25 mouse cellular contexts compared by ENCODE assay signal in genomic region chr12:112121188-112121587, GRCm38 (mm10). TPM values are rescaled to one million over a fixed set of nuclear protein-coding genes. Genes with fewer than 3 reads are reported as not detected.
DNase-seq lines count a peak whose midpoint lies in the region; ATAC-seq and TF ChIP-seq lines count a peak whose summit lies in the region.
"Had no signal": no experiment of that assay in that cellular context is flagged by ENCODE, and none has a peak within 500 bp of the region (broad histone marks: within the 10 kb centered on the region; RNA-seq: fewer than 3 reads in every experiment).

No protein-coding gene starts in this region.

- H3K4me1 ChIP-seq in heart, embryonic 12.5 days (replicated peaks): no peaks in the 10 kb centered on the region
- H3K4me1 ChIP-seq in heart, postnatal 0 days (ENCODE audit: control insufficient read depth, insufficient read depth): no peaks in the 10 kb centered on the region
- H3K4me1 ChIP-seq in stomach, postnatal 0 days (replicated peaks; ENCODE audit: control insufficient read depth, insufficient read depth): no peaks in the 10 kb centered on the region
- H3K4me1 ChIP-seq: embryonic facial prominence, embryonic 15.5 days had no signal

- no peak for TF ChIP-seq CTCF in heart, postnatal 0 days (IDR thresholded peaks at IDR 0.05; ENCODE audit: low read depth)
- TF ChIP-seq CTCF in stomach, postnatal 0 days (IDR thresholded peaks at IDR 0.05; ENCODE audit: low read depth): no peak

- H3K27ac ChIP-seq in heart, embryonic 12.5 days (ENCODE audit: poor library complexity, severe bottlenecking): no peak overlapping the region
- H3K27ac ChIP-seq in heart, postnatal 0 days (ENCODE audit: low read depth): no peak overlapping the region
- H3K27ac ChIP-seq in stomach, postnatal 0 days (replicated peaks): peak overlapping the region; percentile 18; the same call in 1 of the 2 replicates
- H3K27ac ChIP-seq: embryonic facial prominence, embryonic 15.5 days; forebrain, embryonic 10.5 days; hindbrain, embryonic 10.5 days; hindbrain, embryonic 14.5 days; intestine, embryonic 15.5 days had no signal

- no peak overlapping the region for H3K9ac ChIP-seq in heart, embryonic 12.5 days
- H3K9ac ChIP-seq in heart, postnatal 0 days (replicated peaks; ENCODE audit: low read depth, low read length): no peak overlapping the region
- no peak overlapping the region for H3K9ac ChIP-seq in stomach, postnatal 0 days (ENCODE audit: low read length)
- H3K9ac ChIP-seq: embryonic facial prominence, embryonic 15.5 days; hindbrain, embryonic 14.5 days; intestine, embryonic 15.5 days had no signal

- intact Hi-C loops in heart, postnatal 10 days (cut with DNase I): no loop called here

- H3K27me3 ChIP-seq in heart, embryonic 12.5 days (replicated peaks): peaks cover 53% of the 10 kb centered on the region
- 0 out of 2 replicates have a peak, but pooled peaks cover 5% of the 10 kb centered on the region for H3K27me3 ChIP-seq in heart, postnatal 0 days (ENCODE audit: control insufficient read depth, insufficient read depth, low read length)
- H3K27me3 ChIP-seq in stomach, postnatal 0 days (ENCODE audit: control insufficient read depth, insufficient read depth, low read length): no peaks in the 10 kb centered on the region
- H3K27me3 ChIP-seq: embryonic facial prominence, embryonic 15.5 days; intestine, embryonic 15.5 days had no signal

- no peak overlapping the region for H3K4me2 ChIP-seq in heart, embryonic 12.5 days
- no peak overlapping the region for H3K4me2 ChIP-seq in heart, postnatal 0 days (ENCODE audit: low read depth, low read length)
- no peak overlapping the region for H3K4me2 ChIP-seq in stomach, postnatal 0 days (replicated peaks; ENCODE audit: low read depth)
- H3K4me2 ChIP-seq: embryonic facial prominence, embryonic 15.5 days; hindbrain, embryonic 14.5 days; intestine, embryonic 15.5 days had no signal

- no peak overlapping the region for H3K4me3 ChIP-seq in heart, embryonic 12.5 days
- H3K4me3 ChIP-seq in heart, postnatal 0 days (ENCODE audit: low read depth, low read length): no peak overlapping the region
- no peak overlapping the region for H3K4me3 ChIP-seq in stomach, postnatal 0 days (ENCODE audit: low read depth, low read length)
- H3K4me3 ChIP-seq: embryonic facial prominence, embryonic 15.5 days; erythroblast, embryonic 14.5 days; forebrain, embryonic 10.5 days; hindbrain, embryonic 10.5 days; intestine, embryonic 15.5 days had no signal

- WGBS in heart, embryonic 12.5 days: 67% methylated on average over 3 of the region's 3 CpGs
- WGBS in heart, postnatal 0 days: 41% methylated on average over 3 of the region's 3 CpGs
- WGBS in stomach, postnatal 0 days: 67% methylated on average over 3 of the region's 3 CpGs

- ATAC-seq in heart, embryonic 12.5 days (ENCODE audit: insufficient number of reproducible peaks, low FRiP score): no peak
- 0 out of 2 replicates have a peak, but pooled peaks have one; percentile 21 for ATAC-seq in heart, postnatal 0 days (ENCODE audit: insufficient read depth, low read depth)
- no peak for ATAC-seq in stomach, postnatal 0 days (ENCODE audit: low FRiP score, low TSS enrichment)
- ATAC-seq: activated CD4-positive, CD25-positive, alpha-beta regulatory T cell, adult 4 months; forebrain, embryonic 14.5 days; intestine, embryonic 15.5 days; Patski had no signal

- H3K36me3 ChIP-seq in heart, embryonic 12.5 days: no peaks in the 10 kb centered on the region
- H3K36me3 ChIP-seq in heart, postnatal 0 days (replicated peaks; ENCODE audit: control insufficient read depth, insufficient read depth, low read length): no peaks in the 10 kb centered on the region
- no peaks in the 10 kb centered on the region for H3K36me3 ChIP-seq in stomach, postnatal 0 days (ENCODE audit: control insufficient read depth, insufficient read depth, low read length)
- H3K36me3 ChIP-seq: embryonic facial prominence, embryonic 15.5 days; forebrain, embryonic 10.5 days; hindbrain, embryonic 10.5 days; intestine, embryonic 15.5 days had no signal

- no peaks in the 10 kb centered on the region for H3K9me3 ChIP-seq in heart, embryonic 12.5 days (replicated peaks)
- no peaks in the 10 kb centered on the region for H3K9me3 ChIP-seq in heart, postnatal 0 days (replicated peaks; ENCODE audit: control insufficient read depth, low read length)
- H3K9me3 ChIP-seq in stomach, postnatal 0 days (ENCODE audit: control insufficient read depth, low read length): no peaks in the 10 kb centered on the region
- H3K9me3 ChIP-seq: embryonic facial prominence, embryonic 15.5 days; forebrain, embryonic 10.5 days; hindbrain, embryonic 10.5 days; intestine, embryonic 15.5 days had no signal

- no peak for TF ChIP-seq EP300 in heart, postnatal 0 days (IDR thresholded peaks at IDR 0.05; ENCODE audit: low read depth)
- no peak for TF ChIP-seq EP300 in stomach, postnatal 0 days (optimal IDR thresholded peaks at IDR 0.05)

- DNase-seq in heart, adult 11 months: peak; percentile 96
- peak; percentile 10 for DNase-seq in heart, postnatal 0 days (ENCODE audit: low spot score)
- no peak for DNase-seq in heart, postnatal 10 days
- peak; percentile 20 to 62 for DNase-seq in kidney, postnatal 25 days
- DNase-seq in kidney, postnatal 10 days: no peak
- no peak for DNase-seq in stomach, postnatal 0 days (ENCODE audit: low spot score)
- DNase-seq: adrenal gland, adult 2 months; cerebellum, adult 11 months; cerebellum, adult 8-10 months; cerebellum, postnatal 14 days; embryo, embryonic 11 days; kidney, adult 18-20 months had no signal

RNA-seq across cellular contexts. Expression of gene Aspg, which starts 14.7 kb away (rescaled TPM):
- 0.45 and 2.2 TPM in 2 replicates for polyA plus RNA-seq in heart, embryonic 12.5 days (2016; fragmentation: Nextera tagmentation; extraction: Ambion mirVana)
- total RNA-seq in heart, postnatal 0 days (2014; rRNA removed; ENCODE audit: low replicate concordance): 0.04 and 3.6 TPM in 2 replicates
- 0.08 and 0.11 TPM in 2 replicates for polyA plus RNA-seq in heart, postnatal 0 days (2015; fragmentation: Nextera tagmentation; extraction: Ambion mirVana)
- total RNA-seq in heart, postnatal 10 days (2021): 1 to 10 TPM; 1.5 to 2.9 TPM
- 6.0 and 6.9 TPM in 2 replicates for polyA plus RNA-seq in stomach, postnatal 0 days (2015; fragmentation: Nextera tagmentation; extraction: Ambion mirVana)
- total RNA-seq: CH12.LX; common myeloid progenitor, adult 5-6 weeks; gastrocnemius, adult 8-10 months had no signal
- polyA plus RNA-seq: activated CD4-positive, CD25-positive, alpha-beta regulatory T cell, adult 4 months; erythroblast, embryonic 14.5 days had no signal

RNA-seq across cellular contexts. Expression of gene Kif26a, which starts 24.8 kb away (rescaled TPM):
- polyA plus RNA-seq in heart, embryonic 12.5 days (2016; fragmentation: Nextera tagmentation; extraction: Ambion mirVana): 2.5 and 2.7 TPM in 2 replicates
- 26.0 and 53.0 TPM in 2 replicates for total RNA-seq in heart, postnatal 0 days (2014; rRNA removed; ENCODE audit: low replicate concordance)
- 1.9 and 2.8 TPM in 2 replicates for polyA plus RNA-seq in heart, postnatal 0 days (2015; fragmentation: Nextera tagmentation; extraction: Ambion mirVana)
- total RNA-seq in heart, postnatal 10 days (2021): 10 to 100 TPM; 33.4 to 33.5 TPM
- 0.75 and 0.80 TPM in 2 replicates for polyA plus RNA-seq in stomach, postnatal 0 days (2015; fragmentation: Nextera tagmentation; extraction: Ambion mirVana)
- total RNA-seq: CH12.LX; common myeloid progenitor, adult 5-6 weeks had no signal
- polyA plus RNA-seq: activated CD4-positive, CD25-positive, alpha-beta regulatory T cell, adult 4 months; erythroblast, embryonic 14.5 days had no signal

Comparison
In these comparisons a context has a peak if more than half of its experiments do, and no peak if none do; other contexts are left out.
1. DNase-seq: peak in heart, adult 11 months (single experiment), heart, postnatal 0 days (single experiment) and kidney, postnatal 25 days (2 of 2); none in heart, postnatal 10 days (0 of 2), kidney, postnatal 10 days (single experiment) and stomach, postnatal 0 days (single experiment).